Mouse (Mus musculus): ENCODE results near the gene Obsl1. TPM values are rescaled to one million over a fixed set of nuclear protein-coding genes. Genes with fewer than 3 reads are reported as not detected.

Gene Obsl1
- total and polyA plus RNA-seq, 3 experiments: 0.47 to 0.84 TPM; not detected in 1

DNA sequence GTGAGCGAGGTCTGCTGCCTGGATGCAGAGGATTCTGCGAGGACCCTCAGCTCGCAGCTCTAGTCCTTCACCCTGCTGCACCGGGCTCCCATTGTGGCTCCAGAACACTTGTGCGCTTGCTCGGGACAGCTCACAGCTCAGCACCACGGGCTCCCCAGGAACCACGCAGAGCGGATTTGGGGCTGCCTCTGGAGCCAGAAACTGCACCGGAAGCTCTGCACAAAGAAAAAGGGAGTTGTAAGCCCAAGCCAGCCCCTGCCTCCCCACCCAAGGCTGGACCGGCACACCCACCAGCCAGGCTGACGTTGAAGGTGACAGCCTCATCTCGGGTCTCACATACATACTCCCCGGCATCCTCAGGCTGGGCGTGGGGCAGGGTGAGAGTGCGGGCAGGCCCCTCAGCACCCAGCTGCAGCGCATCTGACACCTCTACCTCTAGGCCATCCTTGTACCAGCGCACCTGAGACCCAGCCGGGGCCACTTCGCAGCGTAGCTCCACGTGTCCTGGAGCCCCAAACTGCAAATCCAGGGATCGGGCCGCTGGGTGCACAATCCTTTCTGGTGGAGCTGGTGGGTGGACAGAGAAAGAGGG, 13.6 kb downstream of the Obsl1 start:
- H3K4me1 ChIP-seq (ENCODE audit: control insufficient read depth in 1 of 2, insufficient read depth in 2 of 2): peaks cover 8 to 13% of the 10 kb centered on the region in 2 experiments; a peak in 3 of 4 replicates
- TF ChIP-seq RAD21 (IDR thresholded peaks at IDR 0.05; ENCODE audit: low read depth, low read length): no peak
- TF ChIP-seq ZKSCAN1 (IDR thresholded peaks at IDR 0.05; ENCODE audit: borderline replicate concordance, low read depth, low read length): no peak
- TF ChIP-seq CHD2 (IDR thresholded peaks at IDR 0.05; ENCODE audit: low read length): no peak
- no peak for TF ChIP-seq PAX5 (IDR thresholded peaks at IDR 0.05; ENCODE audit: low read length)
- TF ChIP-seq NRF1 (IDR thresholded peaks at IDR 0.05; ENCODE audit: low read depth, low read length): no peak
- TF ChIP-seq SIN3A (IDR thresholded peaks at IDR 0.05; ENCODE audit: low read length): no peak
- no peak for TF ChIP-seq HCFC1 (IDR thresholded peaks at IDR 0.05; ENCODE audit: low read depth, low read length)
- no peak for TF ChIP-seq E2F4 (IDR thresholded peaks at IDR 0.05; ENCODE audit: insufficient replicate concordance, low read depth, low read length)
- no peak for TF ChIP-seq RCOR1 (conservative IDR thresholded peaks at IDR 0.05; ENCODE audit: low read depth, low read length)
- TF ChIP-seq ETS1 (conservative IDR thresholded peaks at IDR 0.05; ENCODE audit: low read depth, low read length): no peak
- no peak for TF ChIP-seq UBTF (IDR thresholded peaks at IDR 0.05; ENCODE audit: low read depth, low read length)
- no peak for TF ChIP-seq IRF4 (IDR thresholded peaks at IDR 0.05; ENCODE audit: low read depth, low read length)
- no peak for TF ChIP-seq NELFE (IDR thresholded peaks at IDR 0.05; ENCODE audit: low read depth, low read length)
- TF ChIP-seq ZC3H11A (IDR thresholded peaks at IDR 0.05; ENCODE audit: low read depth, low read length): no peak
- no peak for TF ChIP-seq MAX (IDR thresholded peaks at IDR 0.05; ENCODE audit: low read length)

DNA sequence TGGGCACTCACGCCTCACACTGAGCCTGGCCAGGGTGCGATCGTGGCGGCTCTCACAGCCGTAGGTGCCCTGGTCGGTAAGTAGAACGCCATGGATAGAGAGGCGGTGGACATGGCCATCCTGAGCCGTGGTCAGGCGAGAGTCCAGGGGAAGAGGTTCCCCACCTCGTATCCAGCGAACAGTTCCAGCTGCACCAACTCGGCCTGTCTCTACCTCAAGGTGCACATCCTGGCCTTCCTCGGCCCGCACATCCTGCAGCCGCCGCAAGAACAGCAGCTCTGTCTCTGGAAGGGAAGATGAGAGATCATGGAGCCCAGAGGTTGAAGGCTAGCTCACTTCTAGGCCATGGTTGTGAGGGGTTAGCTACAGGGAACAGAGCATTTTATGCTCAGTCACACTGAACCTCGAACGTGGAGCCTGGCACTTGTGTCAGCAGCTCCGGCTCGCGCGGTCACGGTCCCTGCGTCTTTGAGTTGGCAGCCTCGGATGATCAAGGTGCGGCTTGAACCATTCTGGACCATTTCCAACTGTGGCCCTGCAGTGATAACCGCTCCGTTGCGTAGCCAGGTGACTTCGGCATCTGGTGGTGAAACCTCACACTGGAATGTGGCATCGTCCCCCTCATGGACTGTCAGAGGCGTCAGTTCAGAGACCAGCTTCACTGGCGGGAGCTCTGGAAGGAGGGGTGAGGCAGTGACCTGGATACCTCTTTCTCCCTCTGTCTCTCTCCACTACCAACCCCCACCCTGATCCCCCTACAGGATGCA, 15.3 kb downstream of the Obsl1 start:
- in situ Hi-C loops (cut with MboI; ENCODE audit: low pct_ligation_motif_present, low pct_unique_long_range_greater_than_20kb, low sequenced_read_pairs) (no loop called here), dilution Hi-C loops (cut with MboI; ENCODE audit: extremely low pct_ligation_motif_present, extremely low pct_unique_long_range_greater_than_20kb, low sequenced_read_pairs) (no loop called here)
- no peak overlapping the region for H3K27ac ChIP-seq (ENCODE audit: insufficient read depth, low read depth)
- no peaks in the 10 kb centered on the region for H3K79me2 ChIP-seq (replicated peaks; ENCODE audit: control insufficient read depth, extremely low read depth, insufficient read depth, poor library complexity, severe bottlenecking)
- no peak for DNase-seq (ENCODE audit: extremely low read depth)
- H3K4me3 ChIP-seq (replicated peaks in 1 of 3; ENCODE audit: low read depth in 2 of 3, low read length in 2 of 3, poor library complexity in 1 of 3): no peak overlapping the region
- H3K4me2 ChIP-seq (ENCODE audit: insufficient read depth, low read depth, poor library complexity, severe bottlenecking): no peak overlapping the region
- H3K9ac ChIP-seq (ENCODE audit: insufficient read depth, low read depth): no peak overlapping the region
- no peaks in the 10 kb centered on the region for H3K36me3 ChIP-seq (replicated peaks in 1 of 2; ENCODE audit: control insufficient read depth in 1 of 2, insufficient read depth in 1 of 2, low read length in 1 of 2)
- no peak for TF ChIP-seq JUND (conservative IDR thresholded peaks at IDR 0.05; ENCODE audit: low read depth, low read length)
- no peak for TF ChIP-seq PAX5 (IDR thresholded peaks at IDR 0.05; ENCODE audit: low read length)
- TF ChIP-seq EP300 (IDR thresholded peaks at IDR 0.05; ENCODE audit: low read length): no peak
- H3K9me3 ChIP-seq (replicated peaks; ENCODE audit: low read length): no peaks in the 10 kb centered on the region
- H3K4me1 ChIP-seq (ENCODE audit: control insufficient read depth in 1 of 2, insufficient read depth in 2 of 2): peaks cover 17 to 20% of the 10 kb centered on the region in 2 experiments
- peaks cover 73% of the 10 kb centered on the region for H3K27me3 ChIP-seq (replicated peaks)

More for the DNA sequence above, 13.6 kb downstream of the Obsl1 start:
- peaks cover 62% of the 10 kb centered on the region for H3K27me3 ChIP-seq (replicated peaks)
- no peak for DNase-seq (ENCODE audit: extremely low read depth)
- no peaks in the 10 kb centered on the region for H3K36me3 ChIP-seq (replicated peaks in 1 of 2; ENCODE audit: control insufficient read depth in 1 of 2, insufficient read depth in 1 of 2, low read length in 1 of 2)
- no peaks in the 10 kb centered on the region for H3K79me2 ChIP-seq (replicated peaks; ENCODE audit: control insufficient read depth, extremely low read depth, insufficient read depth, poor library complexity, severe bottlenecking)
- no peak overlapping the region for H3K4me3 ChIP-seq (replicated peaks in 1 of 3; ENCODE audit: low read depth in 2 of 3, low read length in 2 of 3, poor library complexity in 1 of 3)
- H3K27ac ChIP-seq (ENCODE audit: insufficient read depth, low read depth): no peak overlapping the region
- no peak overlapping the region for H3K9ac ChIP-seq (ENCODE audit: insufficient read depth, low read depth)
- dilution Hi-C loops (cut with MboI; ENCODE audit: extremely low pct_ligation_motif_present, extremely low pct_unique_long_range_greater_than_20kb, low sequenced_read_pairs) (no loop called here), in situ Hi-C loops (cut with MboI; ENCODE audit: low pct_ligation_motif_present, low pct_unique_long_range_greater_than_20kb, low sequenced_read_pairs) (no loop called here)
- H3K9me3 ChIP-seq (replicated peaks; ENCODE audit: low read length): no peaks in the 10 kb centered on the region
- no peak overlapping the region for H3K4me2 ChIP-seq (ENCODE audit: insufficient read depth, low read depth, poor library complexity, severe bottlenecking)
